Comparison of ENCODE assay signal across 9 mouse cellular contexts in the genomic region with DNA sequence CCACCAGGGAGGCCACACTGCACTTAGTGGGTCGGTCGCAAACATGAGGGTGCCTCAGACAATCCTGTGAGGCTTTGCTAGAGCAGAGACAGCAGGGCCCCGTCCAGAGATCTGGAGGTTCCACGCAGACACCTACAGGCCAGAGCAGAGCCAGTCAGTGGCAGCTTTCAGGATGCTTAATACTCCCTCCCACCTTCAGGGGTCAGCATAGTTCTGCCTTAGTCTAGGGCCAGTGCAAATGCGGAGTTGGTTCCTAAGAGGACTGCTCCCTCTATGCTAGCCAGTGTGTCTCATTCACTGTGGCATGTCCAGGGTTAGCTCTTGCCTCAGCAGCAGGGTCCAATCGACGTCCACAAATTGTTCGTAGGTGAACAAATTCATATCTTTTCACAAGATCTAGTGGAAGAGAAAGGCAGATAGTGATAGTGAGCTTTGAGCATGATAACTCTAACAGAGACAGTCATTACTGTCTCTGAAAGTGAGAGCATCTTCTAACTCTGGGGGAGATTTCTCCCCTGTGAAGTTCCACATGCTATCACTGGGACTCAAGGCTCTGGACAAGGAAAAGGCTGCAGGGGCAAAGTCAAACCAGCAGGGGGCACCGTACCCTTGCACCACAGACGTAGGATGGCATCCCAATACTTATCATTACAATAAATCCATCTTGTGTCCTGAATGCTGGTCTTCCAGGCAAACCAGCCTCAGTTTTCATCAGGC. TPM values are rescaled to one million over a fixed set of nuclear protein-coding genes. Genes with fewer than 3 reads are reported as not detected.
DNase-seq lines count a peak whose midpoint lies in the region; ATAC-seq and TF ChIP-seq lines count a peak whose summit lies in the region.
"Had no signal": no experiment of that assay in that cellular context is flagged by ENCODE, and none has a peak within 500 bp of the region (broad histone marks: within the 10 kb centered on the region; RNA-seq: fewer than 3 reads in every experiment).

No protein-coding gene starts in this region.

- TF ChIP-seq RAD21 in MEL (IDR thresholded peaks at IDR 0.05; ENCODE audit: low read depth, low read length): peak; percentile 88

- WGBS in cerebellum, adult 2 months: 33% methylated on average over 10 of the region's 10 CpGs
- 29% methylated on average over 10 of the region's 10 CpGs for WGBS in lung, embryonic 16.5 days

- H3K4me2 ChIP-seq in lung, embryonic 16.5 days (ENCODE audit: low read depth, low read length): peak overlapping the region; percentile 7; the same call in 1 of the 2 replicates

- no peaks in the 10 kb centered on the region for H3K4me1 ChIP-seq in MEL (ENCODE audit: control insufficient read depth in 1 of 2, insufficient read depth in 2 of 2, low read length in 2 of 2)
- no peaks in the 10 kb centered on the region for H3K4me1 ChIP-seq in cerebellum, adult 2 months (ENCODE audit: control insufficient read depth, insufficient read depth, low read length)
- no peaks in the 10 kb centered on the region for H3K4me1 ChIP-seq in lung, embryonic 16.5 days (replicated peaks; ENCODE audit: control insufficient read depth, insufficient read depth, low read length)

- H3K36me3 ChIP-seq in MEL (ENCODE audit: control insufficient read depth in 1 of 2, insufficient read depth in 2 of 2, low read length in 2 of 2): no peaks in the 10 kb centered on the region
- no peaks in the 10 kb centered on the region for H3K36me3 ChIP-seq in lung, embryonic 16.5 days (ENCODE audit: control insufficient read depth, insufficient read depth, low read length)

- H3K4me3 ChIP-seq in MEL (ENCODE audit: control insufficient read depth in 1 of 2, insufficient read depth in 1 of 2, low read depth in 2 of 2, low read length in 2 of 2): no peak overlapping the region
- no peak overlapping the region for H3K4me3 ChIP-seq in cerebellum, adult 2 months (replicated peaks; ENCODE audit: insufficient read depth, low read depth, low read length)
- H3K4me3 ChIP-seq in lung, embryonic 16.5 days (ENCODE audit: low read length): no peak overlapping the region
- H3K4me3 ChIP-seq: myocyte had no signal

- no peak for TF ChIP-seq POLR2A in MEL (IDR thresholded peaks at IDR 0.05; ENCODE audit: control insufficient read depth in 1 of 2, insufficient read depth in 1 of 2, low read depth in 1 of 2, low read length in 2 of 2, poor library complexity in 1 of 2)
- no peak for TF ChIP-seq POLR2A in cerebellum, adult 2 months (IDR thresholded peaks at IDR 0.05; ENCODE audit: borderline replicate concordance, insufficient read depth, low read length)

- H3K27me3 ChIP-seq in MEL (ENCODE audit: control insufficient read depth in 1 of 2, insufficient read depth in 2 of 2, low read length in 2 of 2): peaks cover 0 to 5% of the 10 kb centered on the region in 2 experiments; a peak in 3 of 4 replicates
- H3K27me3 ChIP-seq in cerebellum, adult 2 months (ENCODE audit: control insufficient read depth, insufficient read depth, low read length): no peaks in the 10 kb centered on the region
- H3K27me3 ChIP-seq in lung, embryonic 16.5 days (ENCODE audit: control insufficient read depth, insufficient read depth, low read depth, low read length): no peaks in the 10 kb centered on the region

- peak; percentile 82 to 95 (median 93); a peak in 5 of 6 replicates for TF ChIP-seq CTCF in MEL (IDR thresholded peaks at IDR 0.05 in 2 of 3, conservative IDR thresholded peaks at IDR 0.05 in 1 of 3; ENCODE audit: control insufficient read depth in 1 of 3, insufficient read depth in 1 of 3, low read depth in 2 of 3, low read length in 3 of 3, poor library complexity in 1 of 3, severe bottlenecking in 1 of 3)
- TF ChIP-seq CTCF in cerebellum, adult 2 months (IDR thresholded peaks at IDR 0.05; ENCODE audit: borderline replicate concordance, insufficient read depth, low read depth, low read length): peak; percentile 94

- DNase-seq in MEL (ENCODE audit: low read depth, low spot score): peak; percentile 85
- peak; percentile 66 to 79 for DNase-seq in cerebellum, adult 2 months
- peak; percentile 79 for DNase-seq in forelimb bud, embryonic 11.5 days (ENCODE audit: low read depth, low spot score)
- DNase-seq in layer of hippocampus, adult 9-11 months: peak; percentile 86
- peak; percentile 79 for DNase-seq in ovary, postnatal 14 days (ENCODE audit: low spot score)
- DNase-seq in thymus, postnatal 10 days (ENCODE audit: low spot score in 2 of 2): peak; percentile 44 to 78

- no peaks in the 10 kb centered on the region for H3K9me3 ChIP-seq in MEL (replicated peaks; ENCODE audit: insufficient read depth, low read length)
- 0 out of 2 replicates have a peak, but pooled peaks cover 3% of the 10 kb centered on the region for H3K9me3 ChIP-seq in lung, embryonic 16.5 days (ENCODE audit: control insufficient read depth, low read length)

- H3K27ac ChIP-seq in MEL (ENCODE audit: control insufficient read depth, low read depth, low read length): no peak overlapping the region
- H3K27ac ChIP-seq in cerebellum, adult 2 months (ENCODE audit: insufficient read depth, low read length): no peak overlapping the region
- no peak overlapping the region for H3K27ac ChIP-seq in lung, embryonic 16.5 days (ENCODE audit: low read length)

- H3K79me2 ChIP-seq in MEL (ENCODE audit: control insufficient read depth, insufficient read depth, low read length, poor library complexity): no peaks in the 10 kb centered on the region

- no peak overlapping the region for H3K9ac ChIP-seq in MEL (ENCODE audit: control insufficient read depth, low read depth, low read length, poor library complexity, severe bottlenecking)
- no peak overlapping the region for H3K9ac ChIP-seq in lung, embryonic 16.5 days (ENCODE audit: low read length)

- ATAC-seq in hematopoietic stem cell, adult 5-6 weeks (replicated peaks in 1 of 2; ENCODE audit: insufficient read depth in 1 of 2, low FRiP score in 2 of 2, low TSS enrichment in 1 of 2, low read depth in 1 of 2, poor library complexity in 2 of 2, severe bottlenecking in 2 of 2): peak; percentile 90 to 92
- ATAC-seq in lung, embryonic 16.5 days (ENCODE audit: low read depth): peak; percentile 89

- no peak for TF ChIP-seq EP300 in MEL (IDR thresholded peaks at IDR 0.05; ENCODE audit: low read depth in 1 of 2, low read length in 2 of 2)

TF ChIP-seq in MEL, 35 proteins besides CTCF, POLR2A, EP300 and RAD21:
- TF ChIP-seq POLR2AphosphoS2 (IDR thresholded peaks at IDR 0.05; ENCODE audit: low read length) (no peak), ZC3H11A (IDR thresholded peaks at IDR 0.05; ENCODE audit: low read depth, low read length) (peak; percentile 94), SMC3 (IDR thresholded peaks at IDR 0.05; ENCODE audit: low read depth, low read length) (peak; percentile 97)

RNA-seq across cellular contexts. Expression of a gene that starts 36.5 kb away (rescaled TPM):
- total RNA-seq in MEL (2012; rRNA removed): 14.5 and 21.1 TPM in 2 replicates
- 10 to 100 TPM in 1 of 2 experiments, not detected in 1; 11.9 TPM for polyA plus RNA-seq in MEL (2012; ENCODE audit: insufficient read depth in 1 of 2, insufficient read length in 2 of 2, low read depth in 1 of 2, low replicate concordance in 2 of 2, missing spikeins in 1 of 2)
- 51.3 and 60.5 TPM in 2 replicates for polyA plus RNA-seq in cerebellum, adult 2 months (2012; rRNA removed)
- 9.1 and 19.4 TPM in 2 replicates for total RNA-seq in hematopoietic stem cell, adult 5-6 weeks (2017)
- polyA plus RNA-seq in lung, embryonic 16.5 days (2015; fragmentation: Nextera tagmentation; extraction: Ambion mirVana): 47.3 and 51.8 TPM in 2 replicates

RNA-seq across cellular contexts. Expression of a gene that starts 53.0 kb away (rescaled TPM):
- total RNA-seq in MEL (2012; rRNA removed): 38.1 and 43.6 TPM in 2 replicates
- 10 to 100 TPM; 38.1 to 47.2 TPM for polyA plus RNA-seq in MEL (2012; ENCODE audit: insufficient read depth in 1 of 2, insufficient read length in 2 of 2, low read depth in 1 of 2, low replicate concordance in 2 of 2, missing spikeins in 1 of 2)
- polyA plus RNA-seq in cerebellum, adult 2 months (2012; rRNA removed): 105 and 107 TPM in 2 replicates
- 78.4 and 89.6 TPM in 2 replicates for total RNA-seq in hematopoietic stem cell, adult 5-6 weeks (2017)
- polyA plus RNA-seq in lung, embryonic 16.5 days (2015; fragmentation: Nextera tagmentation; extraction: Ambion mirVana): 19.9 and 22.1 TPM in 2 replicates
